Mouse (Mus musculus): ENCODE data around the gene Lrrtm4. TPM values are rescaled to one million over a fixed set of nuclear protein-coding genes. Genes with fewer than 3 reads are reported as not detected.

The Lrrtm4 gene
- polyA plus RNA-seq, 1 experiment: 9.0 TPM

DNA sequence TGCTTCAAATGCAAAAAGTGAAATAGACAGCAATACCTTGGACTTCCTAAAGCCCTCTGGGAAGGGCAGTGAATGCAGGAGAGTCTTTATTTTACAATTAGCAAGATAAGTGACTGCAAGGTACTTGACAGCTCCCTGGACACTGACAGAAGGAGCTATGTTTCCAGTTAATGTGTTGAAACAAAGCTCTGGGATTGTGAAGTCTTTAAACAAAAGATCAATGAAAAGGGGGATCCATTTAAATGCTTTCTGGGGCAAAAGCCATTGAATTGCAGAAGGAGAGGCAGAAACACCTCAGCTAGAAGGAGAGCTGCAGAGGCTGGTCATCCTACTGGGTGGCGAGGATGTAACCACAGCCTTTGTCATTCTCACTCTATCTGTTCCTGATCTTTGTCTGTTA lies 571.1 kb downstream of the Lrrtm4 start:
- Histone ChIP-seq H3K27ac (ENCODE audit: insufficient read depth, low read length) (no peak overlapping the region), H3K4me3 (replicated peaks; ENCODE audit: insufficient read depth, low read depth, low read length) (no peak overlapping the region), H3K4me1 (ENCODE audit: control insufficient read depth, insufficient read depth, low read length) (no peaks in the 10 kb centered on the region), H3K27me3 (ENCODE audit: control insufficient read depth, insufficient read depth, low read length) (no peaks in the 10 kb centered on the region)
- no peak for DNase-seq
- 66% methylated on average over 1 of the region's 1 CpGs for WGBS
- no peak for TF ChIP-seq POLR2A (IDR thresholded peaks at IDR 0.05; ENCODE audit: borderline replicate concordance, insufficient read depth, low read length)
- no peak for TF ChIP-seq CTCF (IDR thresholded peaks at IDR 0.05; ENCODE audit: borderline replicate concordance, insufficient read depth, low read depth, low read length)

DNA sequence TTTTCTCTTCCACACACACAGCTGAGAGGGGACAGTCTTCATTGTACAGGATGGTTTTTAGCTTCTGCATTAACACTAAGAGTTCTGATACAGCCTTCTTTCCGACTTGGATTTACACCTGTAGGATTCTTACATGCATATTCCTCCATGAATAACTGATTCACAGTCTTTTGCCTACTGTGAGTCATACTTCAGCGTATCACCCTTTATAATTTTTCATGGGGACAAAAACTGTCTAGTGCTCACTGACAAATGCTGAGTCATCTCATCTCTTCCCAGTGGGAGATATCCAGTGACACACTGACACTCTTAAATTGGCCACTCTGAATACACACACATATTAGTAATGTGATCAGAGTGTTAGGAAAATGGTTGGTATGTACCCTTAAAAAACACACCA lies 600.8 kb downstream of the Lrrtm4 start:
- H3K27ac ChIP-seq (ENCODE audit: insufficient read depth, low read length): no peak overlapping the region
- H3K27me3 ChIP-seq (ENCODE audit: control insufficient read depth, insufficient read depth, low read length): no peaks in the 10 kb centered on the region
- H3K4me3 ChIP-seq (replicated peaks; ENCODE audit: insufficient read depth, low read depth, low read length): no peak overlapping the region
- no peaks in the 10 kb centered on the region for H3K4me1 ChIP-seq (ENCODE audit: control insufficient read depth, insufficient read depth, low read length)
- TF ChIP-seq CTCF (IDR thresholded peaks at IDR 0.05; ENCODE audit: borderline replicate concordance, insufficient read depth, low read depth, low read length) (no peak), POLR2A (IDR thresholded peaks at IDR 0.05; ENCODE audit: borderline replicate concordance, insufficient read depth, low read length) (no peak)
- no peak for DNase-seq
- 84% methylated on average over 2 of the region's 2 CpGs for WGBS

DNA sequence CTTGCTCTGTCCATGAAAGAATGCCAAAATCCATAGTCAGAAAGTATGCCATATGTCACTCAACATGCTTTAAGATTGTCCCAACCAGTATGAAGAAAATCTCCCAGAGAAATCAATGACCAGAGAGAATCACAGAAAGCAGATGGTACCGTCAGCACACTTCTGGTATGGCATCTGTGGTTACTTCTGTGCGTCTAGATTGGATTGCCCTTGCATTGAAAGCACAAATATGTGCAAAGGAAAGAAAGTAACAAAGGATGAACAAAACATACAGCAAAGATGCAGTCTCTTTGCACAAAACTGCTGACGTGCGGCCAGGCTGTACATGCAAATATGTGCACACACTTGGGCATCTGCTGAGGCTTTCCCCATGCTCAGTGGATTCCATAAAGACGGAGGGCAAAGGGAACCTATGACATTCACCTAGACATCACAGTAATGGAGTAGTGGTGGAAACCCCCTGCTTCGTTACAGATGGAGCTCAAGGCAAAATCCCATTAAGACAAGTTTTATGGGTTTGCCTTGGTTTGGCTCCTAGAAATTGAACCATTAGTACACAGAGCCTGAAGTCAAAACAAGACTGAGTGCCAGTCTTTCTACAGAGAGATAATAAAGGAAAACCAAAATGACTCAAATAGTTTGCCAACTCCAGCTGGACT lies 604.1 kb downstream of the Lrrtm4 start:
- H3K27ac ChIP-seq (ENCODE audit: insufficient read depth, low read length): no peak overlapping the region
- peak in 1 of 2 experiments; percentile 2 for DNase-seq
- TF ChIP-seq CTCF (IDR thresholded peaks at IDR 0.05; ENCODE audit: borderline replicate concordance, insufficient read depth, low read depth, low read length): no peak
- no peak for TF ChIP-seq POLR2A (IDR thresholded peaks at IDR 0.05; ENCODE audit: borderline replicate concordance, insufficient read depth, low read length)
- no peaks in the 10 kb centered on the region for H3K4me1 ChIP-seq (ENCODE audit: control insufficient read depth, insufficient read depth, low read length)
- H3K27me3 ChIP-seq (ENCODE audit: control insufficient read depth, insufficient read depth, low read length): no peaks in the 10 kb centered on the region
- H3K4me3 ChIP-seq (replicated peaks; ENCODE audit: insufficient read depth, low read depth, low read length): no peak overlapping the region
- WGBS: 50% methylated on average over 6 of the region's 6 CpGs

DNA sequence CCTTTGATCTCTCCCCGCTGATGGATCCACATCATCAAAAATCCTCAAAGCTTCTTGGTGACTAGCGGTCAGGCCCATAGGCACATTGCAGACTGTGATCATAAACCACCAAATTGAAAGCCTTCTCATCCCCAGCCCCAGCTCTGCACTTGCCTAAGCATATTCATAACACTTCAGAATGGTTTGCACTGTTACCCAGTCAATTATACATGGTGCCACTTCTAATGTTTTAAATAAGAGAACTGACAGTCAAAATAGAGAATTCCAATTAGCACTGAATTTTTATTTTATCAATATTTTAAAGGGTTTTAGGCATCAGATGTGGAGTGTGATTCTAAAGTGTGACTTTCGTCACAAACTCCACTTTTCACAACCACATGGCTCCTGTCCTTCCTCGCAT lies 606.8 kb downstream of the Lrrtm4 start:
- WGBS: 93% methylated on average over 4 of the region's 4 CpGs
- Histone ChIP-seq H3K4me3 (replicated peaks; ENCODE audit: insufficient read depth, low read depth, low read length) (no peak overlapping the region), H3K4me1 (ENCODE audit: control insufficient read depth, insufficient read depth, low read length) (no peaks in the 10 kb centered on the region), H3K27me3 (ENCODE audit: control insufficient read depth, insufficient read depth, low read length) (no peaks in the 10 kb centered on the region), H3K27ac (ENCODE audit: insufficient read depth, low read length) (no peak overlapping the region)
- TF ChIP-seq POLR2A (IDR thresholded peaks at IDR 0.05; ENCODE audit: borderline replicate concordance, insufficient read depth, low read length) (no peak), CTCF (IDR thresholded peaks at IDR 0.05; ENCODE audit: borderline replicate concordance, insufficient read depth, low read depth, low read length) (no peak)
- DNase-seq: no peak

DNA sequence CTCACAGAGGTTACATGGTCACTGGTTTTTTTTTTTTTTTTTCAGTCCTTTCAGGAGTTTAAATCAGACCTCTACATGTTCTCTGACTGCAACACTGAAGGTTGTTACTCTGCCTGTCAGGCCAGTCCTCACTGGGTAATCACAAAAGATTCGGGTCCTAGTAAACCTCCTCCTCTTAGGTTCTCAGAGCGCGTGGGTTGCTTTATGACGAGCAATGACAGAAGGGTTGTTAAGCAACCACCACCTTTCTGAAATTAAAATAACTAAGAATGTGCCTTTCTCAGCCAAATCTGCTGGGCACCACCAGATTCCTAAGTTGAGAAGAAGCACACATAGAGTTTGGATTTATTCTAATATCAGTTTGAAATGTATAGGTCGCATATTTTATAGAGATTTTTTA lies 644.1 kb downstream of the Lrrtm4 start:
- no peak overlapping the region for H3K27ac ChIP-seq (ENCODE audit: insufficient read depth, low read length)
- no peak for DNase-seq

DNA sequence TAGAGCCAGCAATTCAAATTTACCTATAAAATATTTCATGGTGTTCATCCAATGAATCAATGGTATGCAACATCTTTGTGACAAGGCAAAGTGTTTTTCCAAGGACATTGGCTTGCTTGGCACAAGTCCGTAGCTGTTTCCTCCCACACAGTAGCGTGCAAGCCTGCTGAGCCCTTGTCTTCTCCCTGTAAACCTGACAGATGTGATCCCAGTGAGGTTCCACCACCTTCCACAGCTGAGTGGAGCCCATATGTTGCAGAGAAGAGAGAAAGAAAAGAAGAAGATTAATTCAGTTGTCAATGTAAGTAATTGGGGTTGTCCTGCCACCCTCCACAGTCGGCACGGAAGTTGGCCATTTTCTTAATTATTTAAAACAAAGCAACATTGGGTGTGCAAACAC lies 645.4 kb downstream of the Lrrtm4 start:
- 12% methylated on average over 4 of the region's 4 CpGs for WGBS
- peak; percentile 6 to 17 for DNase-seq
- Histone ChIP-seq H3K4me1 (ENCODE audit: control insufficient read depth, insufficient read depth, low read length) (no peaks in the 10 kb centered on the region), H3K27me3 (ENCODE audit: control insufficient read depth, insufficient read depth, low read length) (no peaks in the 10 kb centered on the region), H3K4me3 (replicated peaks; ENCODE audit: insufficient read depth, low read depth, low read length) (no peak overlapping the region), H3K27ac (ENCODE audit: insufficient read depth, low read length) (no peak overlapping the region)
- TF ChIP-seq CTCF (IDR thresholded peaks at IDR 0.05; ENCODE audit: borderline replicate concordance, insufficient read depth, low read depth, low read length) (no peak), POLR2A (IDR thresholded peaks at IDR 0.05; ENCODE audit: borderline replicate concordance, insufficient read depth, low read length) (no peak)

More for the DNA sequence above, 644.1 kb downstream of the Lrrtm4 start:
- no peak overlapping the region for H3K4me3 ChIP-seq (replicated peaks; ENCODE audit: insufficient read depth, low read depth, low read length)
- H3K27me3 ChIP-seq (ENCODE audit: control insufficient read depth, insufficient read depth, low read length): no peaks in the 10 kb centered on the region
- TF ChIP-seq POLR2A (IDR thresholded peaks at IDR 0.05; ENCODE audit: borderline replicate concordance, insufficient read depth, low read length) (no peak), CTCF (IDR thresholded peaks at IDR 0.05; ENCODE audit: borderline replicate concordance, insufficient read depth, low read depth, low read length) (no peak)
- no peaks in the 10 kb centered on the region for H3K4me1 ChIP-seq (ENCODE audit: control insufficient read depth, insufficient read depth, low read length)
- 85% methylated on average over 5 of the region's 5 CpGs for WGBS

DNA sequence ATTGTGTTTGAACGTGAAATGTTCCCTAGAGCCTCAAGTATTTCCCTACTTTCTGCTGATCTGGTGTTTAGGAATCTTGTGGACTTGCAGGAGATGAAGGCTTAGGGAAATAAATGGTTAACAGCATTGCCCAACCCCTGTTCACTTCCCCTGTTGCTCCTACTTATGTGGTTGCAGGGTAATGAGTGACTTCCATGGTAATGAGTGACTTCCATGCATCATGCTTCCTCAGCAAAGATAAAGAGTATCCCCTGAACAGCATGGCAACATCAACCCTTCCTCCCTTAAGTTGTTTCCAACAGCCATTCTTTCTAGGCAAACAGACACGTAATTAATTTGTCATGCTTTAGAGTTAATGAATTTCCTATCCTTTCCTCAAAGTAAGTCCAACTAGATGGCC lies 685.5 kb downstream of the Lrrtm4 start:
- no peak overlapping the region for H3K27ac ChIP-seq (ENCODE audit: insufficient read depth, low read length)
- 46% methylated on average over 2 of the region's 2 CpGs for WGBS
- no peak for DNase-seq
- H3K4me1 ChIP-seq (ENCODE audit: control insufficient read depth, insufficient read depth, low read length): no peaks in the 10 kb centered on the region
- TF ChIP-seq POLR2A (IDR thresholded peaks at IDR 0.05; ENCODE audit: borderline replicate concordance, insufficient read depth, low read length) (no peak), CTCF (IDR thresholded peaks at IDR 0.05; ENCODE audit: borderline replicate concordance, insufficient read depth, low read depth, low read length) (no peak)
- H3K4me3 ChIP-seq (replicated peaks; ENCODE audit: insufficient read depth, low read depth, low read length): no peak overlapping the region
- H3K27me3 ChIP-seq (ENCODE audit: control insufficient read depth, insufficient read depth, low read length): no peaks in the 10 kb centered on the region

DNA sequence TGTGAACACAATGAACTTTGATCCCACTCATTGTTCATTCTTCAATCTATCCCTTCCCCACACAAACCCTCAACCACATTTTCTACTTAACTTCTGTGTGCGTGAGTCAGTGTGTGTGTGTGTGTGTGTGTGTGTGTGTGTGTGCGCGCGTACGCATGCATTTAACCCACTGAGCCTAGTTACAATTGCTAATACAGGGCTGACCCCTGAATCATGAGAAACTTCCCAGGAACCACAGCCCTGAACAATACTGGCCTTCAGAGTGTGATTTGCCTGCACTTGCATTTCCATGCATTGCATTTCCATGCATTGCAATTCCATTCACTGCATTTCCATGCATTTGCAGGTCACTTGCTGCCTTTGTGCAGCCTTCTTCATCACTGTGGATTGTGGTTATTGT lies 701.8 kb downstream of the Lrrtm4 start:
- TF ChIP-seq CTCF (IDR thresholded peaks at IDR 0.05; ENCODE audit: borderline replicate concordance, insufficient read depth, low read depth, low read length) (no peak), POLR2A (IDR thresholded peaks at IDR 0.05; ENCODE audit: borderline replicate concordance, insufficient read depth, low read length) (no peak)
- WGBS: 92% methylated on average over 5 of the region's 5 CpGs
- no peak overlapping the region for H3K4me3 ChIP-seq (replicated peaks; ENCODE audit: insufficient read depth, low read depth, low read length)
- H3K27me3 ChIP-seq (ENCODE audit: control insufficient read depth, insufficient read depth, low read length): no peaks in the 10 kb centered on the region
- no peaks in the 10 kb centered on the region for H3K4me1 ChIP-seq (ENCODE audit: control insufficient read depth, insufficient read depth, low read length)
- no peak for DNase-seq
- H3K27ac ChIP-seq (ENCODE audit: insufficient read depth, low read length): no peak overlapping the region
